Mouse (Mus musculus): ENCODE data around the gene Zfp36l2.

The Zfp36l2 gene

GRCm38 (mm10) chr17:84136217-84136616, 51.5 kb downstream of the Zfp36l2 start:
- DNase-seq (ENCODE audit: extremely low spot score, low spot score) = no peak

GRCm38 (mm10) chr17:84135243-84135642, 52.5 kb downstream of the Zfp36l2 start:
- no peak for DNase-seq (ENCODE audit: extremely low spot score, low spot score)

Data from neural tube, embryonic 10.5 days (tissue).